Mouse (Mus musculus): Measurements from ENCODE around the gene Dnmt3a.

GRCm38 (mm10) chr12:3858754-3859153, 52.9 kb downstream of the Dnmt3a start:
- TF ChIP-seq TBP (IDR thresholded peaks at IDR 0.05; ENCODE audit: low read depth, low read length), result no peak
- TF ChIP-seq HCFC1 (IDR thresholded peaks at IDR 0.05; ENCODE audit: low read depth, low read length), result no peak
- no peak for TF ChIP-seq EP300 (IDR thresholded peaks at IDR 0.05; ENCODE audit: low read depth in 1 of 2, low read length in 2 of 2)
- no peak for TF ChIP-seq NRF1 (IDR thresholded peaks at IDR 0.05; ENCODE audit: insufficient read depth, low read depth, low read length, poor library complexity, severe bottlenecking)
- no peak for TF ChIP-seq GATA1 (IDR thresholded peaks at IDR 0.05; ENCODE audit: low read depth, low read length)
- no peak for TF ChIP-seq POLR2AphosphoS2 (IDR thresholded peaks at IDR 0.05; ENCODE audit: low read length)
- TF ChIP-seq POLR2A (IDR thresholded peaks at IDR 0.05; ENCODE audit: control insufficient read depth in 1 of 2, insufficient read depth in 1 of 2, low read depth in 1 of 2, low read length in 2 of 2, poor library complexity in 1 of 2), result no peak
- TF ChIP-seq SMC3 (IDR thresholded peaks at IDR 0.05; ENCODE audit: low read depth, low read length), result no peak
- no peak for TF ChIP-seq USF2 (IDR thresholded peaks at IDR 0.05; ENCODE audit: borderline replicate concordance in 1 of 2, insufficient read depth in 1 of 2, low read depth in 1 of 2, low read length in 2 of 2)
- no peak for TF ChIP-seq POLR2AphosphoS5 (IDR thresholded peaks at IDR 0.05; ENCODE audit: borderline replicate concordance, low read depth, low read length)

Data from MEL (cell line).